Mouse (Mus musculus): ENCODE measurements around the gene Trappc2. TPM values are rescaled to one million over a fixed set of nuclear protein-coding genes. Genes with fewer than 3 reads are reported as not detected.

Trappc2 gene
- 78.9 and 87.4 TPM in 2 replicates for polyA plus RNA-seq (2015; fragmentation: Nextera tagmentation; extraction: Ambion mirVana)

- Histone ChIP-seq H3K4me3 (peak within 1 kb of the TSS; percentile 65), H3K9ac (peak within 1 kb of the TSS; percentile 72), H3K27ac (replicated peaks) (peak within 1 kb of the TSS; percentile 90), H3K4me1 (replicated peaks) (peaks cover 14% of the 10 kb centered on the region), H3K4me2 (peak within 1 kb of the TSS; percentile 55), H3K36me3 (no peaks in the 10 kb centered on the region), H3K9me3 (no peaks in the 10 kb centered on the region), H3K27me3 (no peaks in the 10 kb centered on the region)
- ATAC-seq (ENCODE audit: low FRiP score, low read depth): peak; percentile 85
- 12% methylated on average over 28 of the region's 36 CpGs for WGBS
Observed at GRCm38 (mm10) chrX:166440036-166440615, at the start of gene Trappc2. TSS of gene Trappc2 (plus strand) at chrX:166440574.

GRCm38 (mm10) chrX:166393753-166394152 is 46.6 kb upstream of the Trappc2 start:
- H3K4me3 ChIP-seq: no peak overlapping the region
- WGBS: 89% methylated on average over 1 of the region's 1 CpGs
- no peaks in the 10 kb centered on the region for H3K36me3 ChIP-seq
- ATAC-seq (ENCODE audit: low FRiP score, low read depth): no peak
- H3K9me3 ChIP-seq: no peaks in the 10 kb centered on the region
- no peak overlapping the region for H3K9ac ChIP-seq
- no peak overlapping the region for H3K27ac ChIP-seq (replicated peaks)
- no peaks in the 10 kb centered on the region for H3K4me1 ChIP-seq (replicated peaks)
- no peaks in the 10 kb centered on the region for H3K27me3 ChIP-seq
- H3K4me2 ChIP-seq: no peak overlapping the region

- no peak for ATAC-seq (ENCODE audit: low FRiP score, low read depth)
- Histone ChIP-seq H3K4me3 (no peak overlapping the region), H3K4me2 (no peak overlapping the region), H3K9ac (no peak overlapping the region), H3K9me3 (no peaks in the 10 kb centered on the region), H3K27me3 (no peaks in the 10 kb centered on the region), H3K4me1 (replicated peaks) (no peaks in the 10 kb centered on the region), H3K36me3 (peaks cover 16% of the 10 kb centered on the region; the same call in 1 of the 2 replicates), H3K27ac (replicated peaks) (no peak overlapping the region)
Observed at GRCm38 (mm10) chrX:166407865-166408264, 32.5 kb upstream of the Trappc2 start.

- H3K27ac ChIP-seq (replicated peaks): no peak overlapping the region
- no peaks in the 10 kb centered on the region for H3K27me3 ChIP-seq
- no peak overlapping the region for H3K4me3 ChIP-seq
- 83% methylated on average over 5 of the region's 6 CpGs for WGBS
- H3K36me3 ChIP-seq: no peaks in the 10 kb centered on the region
- ATAC-seq (ENCODE audit: low FRiP score, low read depth): no peak
- no peak overlapping the region for H3K4me2 ChIP-seq
- no peaks in the 10 kb centered on the region for H3K4me1 ChIP-seq (replicated peaks)
- no peak overlapping the region for H3K9ac ChIP-seq
- H3K9me3 ChIP-seq: no peaks in the 10 kb centered on the region
Observed at GRCm38 (mm10) chrX:166416196-166416595, 24.2 kb upstream of the Trappc2 start.

GRCm38 (mm10) chrX:166434812-166435211 is 5.6 kb upstream of the Trappc2 start:
- Histone ChIP-seq H3K4me2 (no peak overlapping the region), H3K36me3 (no peaks in the 10 kb centered on the region), H3K4me3 (no peak overlapping the region), H3K4me1 (replicated peaks) (peaks cover 7% of the 10 kb centered on the region; the same call in 1 of the 2 replicates), H3K27ac (replicated peaks) (no peak overlapping the region), H3K9ac (no peak overlapping the region), H3K9me3 (no peaks in the 10 kb centered on the region), H3K27me3 (no peaks in the 10 kb centered on the region)
- WGBS: 91% methylated on average over 2 of the region's 2 CpGs
- no peak for ATAC-seq (ENCODE audit: low FRiP score, low read depth)

- Histone ChIP-seq H3K27ac (replicated peaks) (peak within 1 kb of the TSS; percentile 90), H3K36me3 (no peaks in the 10 kb centered on the region), H3K27me3 (no peaks in the 10 kb centered on the region), H3K9me3 (no peaks in the 10 kb centered on the region), H3K4me3 (peak within 1 kb of the TSS; percentile 65), H3K4me1 (replicated peaks) (peaks cover 14% of the 10 kb centered on the region), H3K4me2 (peak within 1 kb of the TSS; percentile 55), H3K9ac (peak within 1 kb of the TSS; percentile 72)
- 14% methylated on average over 41 of the region's 44 CpGs for WGBS
- ATAC-seq (ENCODE audit: low FRiP score, low read depth): peak; percentile 99
Observed at GRCm38 (mm10) chrX:166440616-166441063, 266 bp downstream of the Trappc2 start, which contains the start of gene Ofd1. TSS of gene Ofd1 (minus strand) at chrX:166440704.

- no peak for ATAC-seq (ENCODE audit: low FRiP score, low read depth)
- WGBS: 89% methylated on average over 3 of the region's 3 CpGs
- H3K27me3 ChIP-seq: no peaks in the 10 kb centered on the region
- H3K4me2 ChIP-seq: no peak overlapping the region
- peaks cover 8% of the 10 kb centered on the region for H3K4me1 ChIP-seq (replicated peaks)
- no peak overlapping the region for H3K27ac ChIP-seq (replicated peaks)
- H3K9me3 ChIP-seq: no peaks in the 10 kb centered on the region
- H3K9ac ChIP-seq: no peak overlapping the region
- no peaks in the 10 kb centered on the region for H3K36me3 ChIP-seq
- no peak overlapping the region for H3K4me3 ChIP-seq
Observed at GRCm38 (mm10) chrX:166444552-166444951, 4.2 kb downstream of the Trappc2 start.

- no peak for ATAC-seq (ENCODE audit: low FRiP score, low read depth)
- H3K36me3 ChIP-seq: no peaks in the 10 kb centered on the region
- no peak overlapping the region for H3K27ac ChIP-seq (replicated peaks)
- H3K4me2 ChIP-seq: no peak overlapping the region
- H3K9me3 ChIP-seq: no peaks in the 10 kb centered on the region
- no peak overlapping the region for H3K4me3 ChIP-seq
- H3K4me1 ChIP-seq (replicated peaks): no peaks in the 10 kb centered on the region
- H3K9ac ChIP-seq: no peak overlapping the region
- WGBS: 88% methylated on average over 6 of the region's 6 CpGs
- H3K27me3 ChIP-seq: no peaks in the 10 kb centered on the region
Observed at GRCm38 (mm10) chrX:166453532-166453931, 13.2 kb downstream of the Trappc2 start.

- WGBS: 73% methylated on average over 3 of the region's 3 CpGs
- H3K27me3 ChIP-seq: no peaks in the 10 kb centered on the region
- H3K36me3 ChIP-seq: no peaks in the 10 kb centered on the region
- ATAC-seq (ENCODE audit: low FRiP score, low read depth): no peak
- H3K9me3 ChIP-seq: no peaks in the 10 kb centered on the region
- no peak overlapping the region for H3K27ac ChIP-seq (replicated peaks)
- H3K4me2 ChIP-seq: no peak overlapping the region
- H3K4me3 ChIP-seq: no peak overlapping the region
- no peaks in the 10 kb centered on the region for H3K4me1 ChIP-seq (replicated peaks)
- H3K9ac ChIP-seq: no peak overlapping the region
Observed at GRCm38 (mm10) chrX:166454331-166454730, 14.0 kb downstream of the Trappc2 start.

GRCm38 (mm10) chrX:166455525-166455924 is 15.2 kb downstream of the Trappc2 start:
- no peak overlapping the region for H3K27ac ChIP-seq (replicated peaks)
- H3K4me1 ChIP-seq (replicated peaks): no peaks in the 10 kb centered on the region
- no peak for ATAC-seq (ENCODE audit: low FRiP score, low read depth)
- H3K27me3 ChIP-seq: no peaks in the 10 kb centered on the region
- 78% methylated on average over 1 of the region's 1 CpGs for WGBS
- H3K36me3 ChIP-seq: no peaks in the 10 kb centered on the region
- H3K9ac ChIP-seq: no peak overlapping the region
- no peak overlapping the region for H3K4me2 ChIP-seq
- no peaks in the 10 kb centered on the region for H3K9me3 ChIP-seq
- H3K4me3 ChIP-seq: no peak overlapping the region

- no peak overlapping the region for H3K9ac ChIP-seq
- 97% methylated on average over 7 of the region's 7 CpGs for WGBS
- no peak overlapping the region for H3K27ac ChIP-seq (replicated peaks)
- no peaks in the 10 kb centered on the region for H3K36me3 ChIP-seq
- H3K4me1 ChIP-seq (replicated peaks): no peaks in the 10 kb centered on the region
- H3K9me3 ChIP-seq: no peaks in the 10 kb centered on the region
- no peaks in the 10 kb centered on the region for H3K27me3 ChIP-seq
- ATAC-seq (ENCODE audit: low FRiP score, low read depth): no peak
- H3K4me3 ChIP-seq: no peak overlapping the region
- no peak overlapping the region for H3K4me2 ChIP-seq
Observed at GRCm38 (mm10) chrX:166468321-166468720, 27.9 kb downstream of the Trappc2 start.

- H3K27me3 ChIP-seq: no peaks in the 10 kb centered on the region
- no peaks in the 10 kb centered on the region for H3K36me3 ChIP-seq
- H3K4me1 ChIP-seq (replicated peaks): peaks cover 9% of the 10 kb centered on the region
- 91% methylated on average over 6 of the region's 6 CpGs for WGBS
- no peak overlapping the region for H3K9ac ChIP-seq
- H3K9me3 ChIP-seq: no peaks in the 10 kb centered on the region
- H3K4me2 ChIP-seq: no peak overlapping the region
- no peak for ATAC-seq (ENCODE audit: low FRiP score, low read depth)
- no peak overlapping the region for H3K27ac ChIP-seq (replicated peaks)
- no peak overlapping the region for H3K4me3 ChIP-seq
Observed at GRCm38 (mm10) chrX:166472612-166473011, 32.2 kb downstream of the Trappc2 start.

- ATAC-seq (ENCODE audit: low FRiP score, low read depth): no peak
- WGBS: 69% methylated on average over 6 of the region's 6 CpGs
Observed at GRCm38 (mm10) chrX:166477393-166477792, 37.0 kb downstream of the Trappc2 start.

More at GRCm38 (mm10) chrX:166477393-166477792, 37.0 kb downstream of the Trappc2 start:
- H3K36me3 ChIP-seq: no peaks in the 10 kb centered on the region
- H3K27me3 ChIP-seq: no peaks in the 10 kb centered on the region
- H3K9me3 ChIP-seq: no peaks in the 10 kb centered on the region
- H3K9ac ChIP-seq: no peak overlapping the region
- no peak overlapping the region for H3K27ac ChIP-seq (replicated peaks)
- H3K4me1 ChIP-seq (replicated peaks): peaks cover 12% of the 10 kb centered on the region
- H3K4me2 ChIP-seq: peak overlapping the region; percentile 61
- 0 out of 2 replicates have a peak overlapping the region, but pooled peaks have one; percentile 13 for H3K4me3 ChIP-seq
